Mouse (Mus musculus) kidney, postnatal 0 days (tissue): ENCODE measurements at regions not wholly inside any gene's neighbourhood (a gene's known extent, or its start where the extent isn't known, plus 50 kb on each side); places are given as distances from the start of the nearest gene placed in this dataset.
A peak's percentile ranks its signal among the peaks of the same experiment; 100 is the strongest.

Source experiments
- ATAC-seq: fragments of 200-750 bp; cut with Nextera tagmentation; replicated peaks from 2 replicates; pipeline ENCODE4 v1.8.0; 2017; ENCODE audit warnings: low read depth, moderate number of reproducible peaks, moderate TSS enrichment, moderate library complexity; ENCODE audit not compliant: low FRiP score
- DNase-seq: peaks from one replicate; pipeline ENCODE4 v3.0.0-alpha.2; 2016; ENCODE audit warnings: low spot score
- H3K27ac ChIP-seq: fragments of 300-500 bp; sonication (generic); 2 replicates; pipeline ENCODE4 v1.5.1; 2014; ENCODE audit warnings: mild to moderate bottlenecking
- H3K27me3 ChIP-seq: fragments of 300-500 bp; sonication (generic); 2 replicates; pipeline ENCODE4 v1.6.1; 2014; ENCODE audit warnings: low read length, mixed read lengths; ENCODE audit not compliant: insufficient read depth
- H3K36me3 ChIP-seq: fragments of 300-500 bp; sonication (generic); 2 replicates; pipeline ENCODE4 v1.6.1; 2014; ENCODE audit warnings: low read length, mixed read lengths; ENCODE audit not compliant: insufficient read depth
- H3K4me1 ChIP-seq: fragments of 300-500 bp; sonication (generic); replicated peaks from 2 replicates; pipeline ENCODE4 v1.6.1; 2014; ENCODE audit warnings: antibody characterized with exemption, low read length, mixed read lengths; ENCODE audit not compliant: insufficient read depth
- H3K4me2 ChIP-seq: fragments of 300-500 bp; sonication (generic); 2 replicates; pipeline ENCODE4 v1.6.1; 2014; ENCODE audit warnings: mild to moderate bottlenecking, low read length, moderate library complexity, mixed read lengths
- H3K4me3 ChIP-seq: fragments of 300-500 bp; sonication (generic); replicated peaks from 2 replicates; pipeline ENCODE4 v1.5.1; 2014; ENCODE audit warnings: low read depth, low read length
- H3K9ac ChIP-seq: fragments of 300-500 bp; sonication (generic); 2 replicates; pipeline ENCODE4 v1.6.1; 2014; ENCODE audit warnings: low read depth, low read length
- H3K9me3 ChIP-seq: fragments of 300-500 bp; sonication (generic); replicated peaks from 2 replicates; pipeline ENCODE4 v1.6.1; 2016; ENCODE audit warnings: low read length, inconsistent platforms, mixed read lengths
- CTCF ChIP-seq: IDR thresholded peaks from 2 replicates; pipeline ENCODE4 v1.5.1; 2016; ENCODE audit warnings: antibody characterized with exemption, low read depth, mild to moderate bottlenecking, moderate library complexity
- WGBS: fragments of 180-500 bp; shearing (Covaris S2); extraction: QIAGEN DNeasy Blood & Tissue Kit; methylation state at CpG from one replicate; pipeline ENCODE4 v1.1.7; 2014; 5-methylcytosine and 5-hydroxymethylcytosine counted together

GRCm38 (mm10) chr4:8926642-8927275 lies 687.9 kb upstream of the Car8 start:
- Histone ChIP-seq H3K4me3 (no peak overlapping the region), H3K9me3 (no peaks in the 10 kb centered on the region), H3K4me1 (peaks cover 5% of the 10 kb centered on the region), H3K27ac (no peak overlapping the region), H3K9ac (no peak overlapping the region), H3K36me3 (no peaks in the 10 kb centered on the region), H3K4me2 (no peak overlapping the region), H3K27me3 (no peaks in the 10 kb centered on the region)
- 40% methylated on average over 9 of the region's 9 CpGs for WGBS
- ATAC-seq (no peak), DNase-seq (no peak)
- no peak for TF ChIP-seq CTCF

GRCm38 (mm10) chr4:8922695-8923363 lies 684.0 kb upstream of the Car8 start:
- no peak for DNase-seq
- no peak overlapping the region for H3K4me2 ChIP-seq
- no peak for ATAC-seq
- no peaks in the 10 kb centered on the region for H3K36me3 ChIP-seq
- no peaks in the 10 kb centered on the region for H3K27me3 ChIP-seq
- TF ChIP-seq CTCF, result no peak
- no peak overlapping the region for H3K27ac ChIP-seq
- no peak overlapping the region for H3K4me3 ChIP-seq
- WGBS, result 74% methylated on average over 8 of the region's 8 CpGs
- peaks cover 6% of the 10 kb centered on the region for H3K4me1 ChIP-seq
- no peak overlapping the region for H3K9ac ChIP-seq
- H3K9me3 ChIP-seq, result no peaks in the 10 kb centered on the region

GRCm38 (mm10) chr4:8921477-8922385 lies 682.9 kb upstream of the Car8 start:
- ATAC-seq (peak; percentile 33; the same call in 1 of the 2 replicates), DNase-seq (peak; percentile 44)
- H3K9ac ChIP-seq, result 0 out of 2 replicates have a peak overlapping the region, but pooled peaks have one; percentile 27
- H3K27me3 ChIP-seq, result no peaks in the 10 kb centered on the region
- 13% methylated on average over 31 of the region's 31 CpGs for WGBS
- no peak overlapping the region for H3K27ac ChIP-seq
- no peaks in the 10 kb centered on the region for H3K36me3 ChIP-seq
- peak overlapping the region; percentile 22 for H3K4me3 ChIP-seq
- no peak for TF ChIP-seq CTCF
- H3K4me2 ChIP-seq, result peak overlapping the region; percentile 52
- no peaks in the 10 kb centered on the region for H3K9me3 ChIP-seq
- peaks cover 6% of the 10 kb centered on the region for H3K4me1 ChIP-seq

GRCm38 (mm10) chr4:8920306-8920705 lies 681.5 kb upstream of the Car8 start:
- no peak for TF ChIP-seq CTCF
- no peaks in the 10 kb centered on the region for H3K9me3 ChIP-seq
- ATAC-seq, result no peak
- H3K4me1 ChIP-seq, result peaks cover 6% of the 10 kb centered on the region
- H3K27me3 ChIP-seq, result no peaks in the 10 kb centered on the region
- no peak for DNase-seq
- no peak overlapping the region for H3K4me3 ChIP-seq
- H3K36me3 ChIP-seq, result no peaks in the 10 kb centered on the region
- no peak overlapping the region for H3K9ac ChIP-seq
- H3K27ac ChIP-seq, result no peak overlapping the region
- WGBS, result 75% methylated on average over 2 of the region's 2 CpGs
- H3K4me2 ChIP-seq, result no peak overlapping the region

- TF ChIP-seq CTCF, result no peak
These were observed 680.6 kb upstream of the Car8 start for GRCm38 (mm10) chr4:8919366-8919984.

More at GRCm38 (mm10) chr4:8919366-8919984, 680.6 kb upstream of the Car8 start:
- H3K27me3 ChIP-seq, result no peaks in the 10 kb centered on the region
- no peak overlapping the region for H3K27ac ChIP-seq
- WGBS, result 83% methylated on average over 9 of the region's 9 CpGs
- H3K4me2 ChIP-seq, result no peak overlapping the region
- H3K4me1 ChIP-seq, result peaks cover 6% of the 10 kb centered on the region
- no peak overlapping the region for H3K9ac ChIP-seq
- H3K36me3 ChIP-seq, result no peaks in the 10 kb centered on the region
- ATAC-seq (no peak), DNase-seq (no peak)
- H3K9me3 ChIP-seq, result no peaks in the 10 kb centered on the region
- no peak overlapping the region for H3K4me3 ChIP-seq
